Mouse (Mus musculus): Measurements from ENCODE around the gene March8.

March8 gene

GRCm38 (mm10) chr6:116374136-116374535 lies 36.3 kb downstream of the March8 start:
- DNase-seq = no peak

DNA sequence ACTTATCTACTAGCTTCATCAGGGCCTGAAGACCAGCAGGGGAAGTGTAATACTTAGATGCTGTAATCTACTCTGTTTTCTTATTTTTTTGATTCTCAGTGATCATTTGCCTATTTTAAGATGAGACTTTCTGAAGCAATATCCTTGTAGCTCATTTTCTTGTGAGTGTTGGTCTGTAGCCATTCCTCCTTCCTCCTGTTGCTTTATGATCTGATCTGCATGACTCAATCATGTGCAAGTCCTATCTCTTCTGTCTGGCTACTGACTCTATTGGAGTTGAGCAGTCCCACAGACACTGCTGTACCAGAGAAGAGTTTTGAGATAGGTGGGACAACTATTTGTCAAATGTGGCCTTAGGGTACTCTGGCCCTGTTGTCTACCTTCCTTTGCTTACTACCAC lies 36.8 kb downstream of the March8 start:
- no peak for DNase-seq

- no peak for DNase-seq
Observed at GRCm38 (mm10) chr6:116378892-116379291, 41.1 kb downstream of the March8 start.

DNA sequence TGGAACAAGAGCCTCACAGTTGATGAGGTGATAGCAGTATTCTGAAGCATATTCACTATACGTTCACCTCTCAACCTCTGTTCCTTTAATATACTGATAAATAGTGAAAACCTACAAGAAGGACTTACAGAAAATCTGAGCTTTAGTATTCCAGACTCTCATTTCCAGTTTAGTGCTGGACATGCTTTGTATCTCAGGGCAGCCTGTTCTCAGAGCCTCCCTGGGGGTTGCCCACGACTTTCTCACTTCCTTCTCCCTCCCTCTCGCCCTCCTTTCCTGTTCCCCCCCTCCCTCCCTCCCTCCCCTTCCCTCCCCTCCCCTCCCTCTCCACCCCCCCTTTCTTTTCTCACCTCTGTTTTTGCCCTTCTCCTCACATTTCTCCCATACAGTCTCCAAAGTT lies 42.3 kb downstream of the March8 start:
- no peak for DNase-seq

DNA sequence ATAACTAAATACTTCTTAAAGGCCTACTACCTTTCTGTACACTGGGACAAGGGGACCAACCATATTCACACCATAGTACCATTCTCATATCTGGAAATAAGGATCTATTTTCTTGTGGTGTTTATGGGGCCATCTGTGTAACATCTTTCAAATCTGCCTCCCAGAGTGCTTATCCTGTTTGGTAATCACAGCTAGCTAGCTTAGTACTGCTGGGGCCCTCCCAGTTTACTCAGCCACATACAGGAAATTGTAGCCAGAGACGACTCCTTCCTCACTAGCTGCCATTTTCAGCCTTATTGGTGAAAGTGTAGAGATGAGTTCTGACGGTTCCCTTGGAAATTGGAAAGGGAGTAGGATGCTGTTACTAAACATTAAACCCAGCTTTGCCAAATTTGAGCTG lies 43.8 kb downstream of the March8 start:
- no peak for DNase-seq

GRCm38 (mm10) chr6:116383582-116383981 lies 45.8 kb downstream of the March8 start:
- DNase-seq = peak; percentile 27 to 36

DNA sequence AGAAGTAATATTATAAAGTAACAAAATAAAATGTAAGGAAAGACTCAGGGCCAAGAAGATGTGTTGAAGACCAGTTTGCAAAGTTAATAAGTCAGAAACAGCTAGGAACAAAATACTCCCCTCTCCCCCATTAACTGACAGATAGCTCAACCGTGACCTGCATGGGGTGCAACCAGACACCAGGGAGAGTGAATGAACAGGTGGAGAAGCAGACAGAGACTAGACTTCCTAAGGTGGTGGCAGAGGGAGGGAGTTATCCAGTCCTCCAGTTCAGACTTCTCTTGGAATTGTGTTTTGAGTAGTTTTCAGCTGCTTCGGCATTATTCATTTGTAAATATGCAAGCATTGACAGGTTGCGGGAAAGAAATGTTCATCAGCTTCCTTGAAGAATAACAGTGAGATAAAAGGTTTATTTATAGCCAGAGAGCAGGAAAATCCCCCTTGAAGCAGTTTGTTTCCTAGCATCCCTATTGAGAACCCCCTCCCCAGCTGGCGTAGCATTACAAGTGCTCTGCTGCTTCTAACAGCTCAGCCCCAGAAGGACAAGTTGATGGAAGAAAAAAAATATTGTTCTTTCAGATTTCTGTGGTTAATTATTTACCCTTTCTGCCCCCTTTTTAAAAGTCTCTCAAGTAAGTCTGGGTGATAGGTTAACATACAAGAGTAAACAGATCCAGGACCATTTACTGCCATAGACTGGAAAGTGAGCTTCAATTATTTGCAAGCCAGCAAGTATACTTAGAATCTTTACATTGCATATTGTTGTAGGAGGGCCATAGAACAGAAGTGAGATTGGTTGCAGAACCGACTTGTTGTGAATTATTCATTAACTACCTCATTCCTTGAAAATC lies 47.6 kb downstream of the March8 start:
- peak; percentile 15 to 19 for DNase-seq

- peak; percentile 45 to 74 for DNase-seq
Observed at GRCm38 (mm10) chr6:116386045-116386415, 48.2 kb downstream of the March8 start.

DNA sequence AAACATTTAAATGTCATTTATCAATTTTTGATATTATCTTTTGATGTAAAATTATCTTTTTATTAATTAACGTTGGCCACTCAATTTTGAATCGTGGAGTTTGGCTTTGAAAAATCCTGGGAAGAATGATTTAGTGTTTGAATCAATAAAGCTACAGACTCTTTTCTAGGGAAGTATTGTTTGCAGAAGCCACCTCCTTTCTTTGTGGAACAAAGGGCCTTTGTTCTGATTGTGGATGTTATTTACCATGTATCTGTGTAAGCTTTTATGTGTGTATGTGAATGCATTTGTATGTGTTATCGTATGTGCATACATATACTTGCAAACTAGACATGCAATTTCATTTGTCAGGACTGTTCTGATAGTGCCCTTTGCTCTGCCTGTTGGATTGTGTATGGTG lies 48.7 kb downstream of the March8 start:
- DNase-seq = no peak

GRCm38 (mm10) chr6:116388068-116388467 lies 50.2 kb downstream of the March8 start:
- DNase-seq = no peak

DNA sequence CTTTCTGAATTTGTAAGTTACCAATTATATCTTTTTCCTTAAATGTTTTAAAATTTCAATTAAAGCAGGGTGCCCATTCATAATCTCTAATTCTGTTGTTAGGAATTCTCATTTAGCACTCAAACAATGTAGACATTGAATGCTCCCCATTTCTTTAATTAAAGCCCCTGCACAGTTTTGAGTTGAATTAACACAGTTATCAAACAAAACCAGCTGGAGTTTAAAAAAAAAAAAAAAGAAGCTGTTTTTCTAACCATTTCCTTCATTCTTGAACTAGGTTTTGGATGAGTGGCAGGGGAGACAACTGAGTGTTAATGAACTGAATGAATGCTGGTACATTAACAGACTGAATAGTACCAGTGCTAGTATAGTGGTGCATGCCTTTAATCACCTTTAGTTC lies 51.7 kb downstream of the March8 start:
- DNase-seq = no peak

DNA sequence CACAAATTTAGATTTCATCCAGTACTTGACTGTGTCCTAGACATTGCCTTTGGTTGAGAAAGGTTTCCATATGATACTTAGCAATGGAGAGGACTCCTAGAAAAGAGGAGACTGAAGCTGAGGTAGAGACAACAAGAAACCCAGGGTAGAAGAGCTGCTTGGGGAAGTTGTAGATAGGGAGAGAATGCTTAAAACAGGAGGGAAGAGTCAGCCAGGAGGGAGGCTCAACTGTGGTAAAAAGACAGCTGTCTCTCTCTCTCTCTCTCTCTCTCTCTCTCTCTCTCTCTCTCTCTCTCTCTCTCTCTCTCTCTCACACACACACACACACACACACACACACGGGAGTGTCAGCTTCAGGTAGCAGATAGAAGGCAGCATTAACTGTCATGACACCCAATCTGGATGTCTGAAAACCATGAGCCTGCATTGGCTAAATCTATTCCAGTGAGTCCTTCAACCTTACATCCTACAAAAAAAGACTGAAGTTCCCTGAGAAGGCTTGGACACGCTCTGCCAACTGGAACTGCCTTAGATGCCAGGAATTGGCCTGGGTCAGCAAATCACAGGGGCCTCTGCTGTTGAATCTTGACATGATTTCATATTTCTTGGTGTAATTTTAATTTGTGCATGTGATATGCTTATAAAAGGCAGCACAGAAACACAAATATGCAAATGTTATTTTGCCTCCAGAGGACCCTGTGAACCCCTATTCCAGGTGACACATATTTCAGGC lies 57.3 kb downstream of the March8 start:
- no peak for DNase-seq

- DNase-seq = no peak
Observed at GRCm38 (mm10) chr6:116397621-116398020, 59.8 kb downstream of the March8 start.

DNA sequence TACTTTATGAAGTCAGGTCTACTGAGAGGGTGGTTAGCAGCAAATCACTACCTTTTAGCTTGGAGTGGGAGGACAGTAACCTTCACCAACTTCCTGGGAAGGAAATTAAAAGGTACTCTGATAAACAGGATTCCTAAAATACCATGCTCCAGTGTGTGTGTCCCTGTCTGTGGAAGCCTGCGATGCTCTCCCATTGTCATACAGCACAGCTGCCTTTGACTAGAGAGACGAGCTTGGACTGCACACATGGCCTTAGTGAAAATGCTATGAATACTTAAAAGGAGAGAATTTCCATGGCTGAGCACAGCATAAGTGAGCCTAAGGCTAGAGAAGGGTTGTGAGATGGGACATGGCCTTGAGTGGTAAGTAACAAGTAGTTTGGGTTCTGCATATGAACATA lies 60.3 kb downstream of the March8 start:
- no peak for DNase-seq

- no peak for DNase-seq
Observed at GRCm38 (mm10) chr6:116401746-116402423, 64.1 kb downstream of the March8 start.

GRCm38 (mm10) chr6:116402426-116402825 lies 64.6 kb downstream of the March8 start:
- no peak for DNase-seq

DNA sequence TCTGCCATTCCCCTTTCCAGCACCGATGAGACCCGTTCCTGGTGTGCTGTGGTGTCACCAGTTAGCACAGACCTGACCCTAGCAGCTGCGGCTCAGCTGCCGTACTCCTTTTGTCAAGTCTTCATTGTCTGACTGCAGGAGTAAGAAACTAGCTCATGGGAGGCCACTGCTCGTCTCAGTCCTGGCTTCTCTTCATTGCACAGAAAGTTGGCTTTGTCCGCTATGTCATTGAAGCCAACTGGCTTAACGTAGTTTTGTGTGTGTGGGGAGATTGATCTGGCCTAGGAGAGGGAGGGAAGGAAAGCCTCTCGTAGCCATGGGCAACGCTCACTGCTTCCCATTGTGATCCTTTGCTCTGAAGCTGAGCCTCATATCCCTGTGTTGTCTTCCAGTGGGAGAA lies 67.4 kb downstream of the March8 start:
- no peak for DNase-seq

GRCm38 (mm10) chr6:116405715-116406114 lies 67.9 kb downstream of the March8 start:
- DNase-seq = no peak

GRCm38 (mm10) chr6:116406152-116406551 lies 68.3 kb downstream of the March8 start:
- DNase-seq = no peak

DNA sequence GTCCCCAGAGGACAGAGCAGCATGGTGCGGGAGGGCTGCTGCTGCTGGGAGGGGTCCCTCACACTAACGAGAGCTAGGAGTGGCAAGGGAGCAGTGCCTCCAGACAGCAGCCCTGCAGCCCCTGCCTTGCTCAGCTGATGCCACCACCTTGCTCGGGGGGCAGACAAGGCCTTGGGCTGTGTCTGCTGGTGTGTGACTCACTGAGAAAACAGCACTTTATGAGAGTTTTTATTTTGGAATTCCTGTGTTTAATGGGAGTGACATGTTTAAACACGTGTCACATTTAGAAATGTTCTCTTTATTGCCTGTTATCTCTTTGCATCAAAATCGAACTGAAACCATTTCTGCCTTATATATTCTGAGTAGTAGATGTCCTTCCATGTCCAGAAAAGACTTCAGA lies 68.9 kb downstream of the March8 start:
- no peak for DNase-seq

DNA sequence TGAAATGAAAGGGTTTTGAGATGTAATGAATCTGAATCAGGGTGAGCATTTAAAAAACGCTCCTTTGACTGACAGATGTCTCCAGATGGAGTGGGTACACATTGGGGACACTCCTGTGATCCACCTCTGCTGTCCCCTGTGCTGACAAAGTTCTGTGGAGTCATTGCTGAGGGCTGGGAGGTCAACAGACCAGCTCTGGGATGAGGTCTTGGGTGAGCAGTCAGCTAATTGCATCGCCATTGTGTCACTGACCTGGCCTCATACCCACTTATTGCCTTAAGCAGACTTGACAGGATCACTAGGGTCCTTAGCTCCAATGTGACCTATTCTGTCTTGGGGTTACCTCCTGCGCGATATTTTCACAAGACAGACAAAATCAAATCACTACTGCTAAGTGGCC lies 69.4 kb downstream of the March8 start:
- no peak for DNase-seq

- no peak for DNase-seq
Observed at GRCm38 (mm10) chr6:116407956-116408657, 70.3 kb downstream of the March8 start.

DNA sequence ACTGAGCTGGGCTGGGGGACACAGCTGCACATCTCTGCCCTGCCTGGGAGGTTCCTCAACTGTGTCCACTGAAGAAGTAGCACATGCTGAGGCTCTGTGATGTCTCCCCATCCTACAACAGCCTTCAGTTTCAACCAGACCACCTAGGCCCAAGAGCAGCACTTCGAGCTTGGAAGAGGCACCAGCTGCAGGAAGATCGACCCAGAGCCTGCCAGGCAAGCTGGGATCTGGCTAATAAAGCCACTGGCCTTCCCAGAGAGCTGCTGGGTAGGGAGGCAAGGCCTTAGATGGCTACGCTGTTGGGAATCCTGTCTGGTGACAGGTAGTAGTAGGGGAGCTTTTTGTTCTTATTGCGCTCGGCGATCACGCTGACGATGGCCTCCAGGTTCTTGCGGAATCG lies 72.6 kb downstream of the March8 start:
- DNase-seq = no peak
